Mouse (Mus musculus) yolk sac, embryonic 10.5 days (tissue): ENCODE results near the gene Slc39a9.
A peak's percentile ranks its signal among the peaks of the same experiment; 100 is the strongest.

Experiments
- DNase-seq: peaks from one replicate; pipeline ENCODE4 v3.0.0-alpha.2; 2017; ENCODE audit warnings: low spot score

Slc39a9 gene

GRCm38 (mm10) chr12:80653951-80654658, 10.4 kb downstream of the Slc39a9 start:
- no peak for DNase-seq

GRCm38 (mm10) chr12:80654659-80655025, 11.0 kb downstream of the Slc39a9 start:
- no peak for DNase-seq

GRCm38 (mm10) chr12:80658661-80659060, 15.0 kb downstream of the Slc39a9 start:
- DNase-seq, result no peak

GRCm38 (mm10) chr12:80662322-80662721, 18.6 kb downstream of the Slc39a9 start:
- no peak for DNase-seq

GRCm38 (mm10) chr12:80663935-80664334, 20.3 kb downstream of the Slc39a9 start:
- DNase-seq, result peak; percentile 9

- DNase-seq, result no peak
Observed at GRCm38 (mm10) chr12:80668391-80668790, 24.7 kb downstream of the Slc39a9 start.

GRCm38 (mm10) chr12:80673170-80673569, 29.5 kb downstream of the Slc39a9 start:
- DNase-seq, result peak; percentile 26

- DNase-seq, result no peak
Observed at GRCm38 (mm10) chr12:80681340-80681739, 37.7 kb downstream of the Slc39a9 start.

- DNase-seq, result no peak
Observed at GRCm38 (mm10) chr12:80683554-80683953, 39.9 kb downstream of the Slc39a9 start.

- no peak for DNase-seq
Observed at GRCm38 (mm10) chr12:80684316-80684715, 40.6 kb downstream of the Slc39a9 start.

- DNase-seq, result no peak
Observed at GRCm38 (mm10) chr12:80687788-80688211, 44.1 kb downstream of the Slc39a9 start.

GRCm38 (mm10) chr12:80689696-80690095, 46.0 kb downstream of the Slc39a9 start:
- DNase-seq, result no peak

- DNase-seq, result peak; percentile 83
Observed at GRCm38 (mm10) chr12:80691671-80692091, 48.0 kb downstream of the Slc39a9 start.

GRCm38 (mm10) chr12:80692269-80692972, 48.7 kb downstream of the Slc39a9 start, which contains the start of gene Plekhd1:
Gene Plekhd1, plus strand, starts transcription at chr12:80692591.
- peak; percentile 87 for DNase-seq

- DNase-seq, result peak; percentile 64
Observed at GRCm38 (mm10) chr12:80693700-80694099, 50.0 kb downstream of the Slc39a9 start.

- DNase-seq, result no peak
Observed at GRCm38 (mm10) chr12:80695004-80695403, 51.3 kb downstream of the Slc39a9 start.

GRCm38 (mm10) chr12:80698526-80699143, 55.0 kb downstream of the Slc39a9 start:
- no peak for DNase-seq

GRCm38 (mm10) chr12:80699144-80699531, 55.5 kb downstream of the Slc39a9 start:
- DNase-seq, result no peak

GRCm38 (mm10) chr12:80701332-80701731, 57.6 kb downstream of the Slc39a9 start:
- no peak for DNase-seq

GRCm38 (mm10) chr12:80706208-80706914, 62.7 kb downstream of the Slc39a9 start:
- DNase-seq, result no peak

GRCm38 (mm10) chr12:80706915-80707604, 63.4 kb downstream of the Slc39a9 start:
- no peak for DNase-seq

GRCm38 (mm10) chr12:80715915-80716314, 72.2 kb downstream of the Slc39a9 start:
- no peak for DNase-seq
